Mouse (Mus musculus): ENCODE data around the gene Tmem123. TPM values are rescaled to one million over a fixed set of nuclear protein-coding genes. Genes with fewer than 3 reads are reported as not detected.

Gene Tmem123
- polyA plus RNA-seq, 1 experiment = 61.0 TPM

DNA sequence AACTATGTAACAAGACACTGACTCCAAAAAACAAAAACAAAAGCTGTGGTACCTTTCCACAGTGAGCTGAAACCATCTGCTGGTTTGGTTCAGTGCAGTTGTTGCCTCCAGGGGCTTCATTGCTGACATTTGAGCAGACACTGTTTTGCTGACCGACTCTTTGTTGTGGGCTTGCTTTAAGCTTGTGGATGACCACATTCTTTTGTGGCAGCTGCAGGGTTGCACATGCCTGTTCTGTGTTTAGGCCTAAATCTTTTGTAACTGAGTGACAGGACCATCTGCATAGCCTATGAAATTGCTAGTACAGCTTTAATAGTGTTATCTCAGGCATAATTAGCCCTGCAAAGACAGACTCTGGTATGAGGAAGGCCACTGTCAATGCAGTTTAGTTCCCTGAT is 20.8 kb downstream of the Tmem123 start:
- peaks cover 3% of the 10 kb centered on the region for H3K4me1 ChIP-seq (ENCODE audit: control insufficient read depth, insufficient read depth, insufficient read length, low read length)
- H3K27ac ChIP-seq (replicated peaks; ENCODE audit: low read depth, low read length) = no peak overlapping the region
- H3K4me3 ChIP-seq (ENCODE audit: insufficient read depth, low read depth, low read length) = no peak overlapping the region

DNA sequence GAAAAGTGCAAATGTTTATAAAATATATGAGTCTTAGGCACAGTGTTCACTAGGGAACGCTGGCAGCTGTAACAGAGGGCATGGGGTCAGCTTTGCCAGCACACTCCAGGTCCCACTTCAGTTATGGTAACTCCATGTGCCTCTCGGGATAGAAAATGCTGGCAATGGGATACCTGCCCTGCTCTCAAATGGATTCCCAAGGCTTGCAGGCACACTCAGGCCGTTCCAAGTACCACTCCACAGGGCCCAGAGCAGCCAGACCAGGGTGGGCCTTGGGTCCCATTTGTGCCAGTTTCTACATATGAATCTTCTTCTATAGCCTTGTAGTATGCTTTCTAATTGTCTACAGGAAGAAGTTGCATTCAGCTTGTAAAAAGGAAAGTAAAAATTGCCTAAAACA is 21.6 kb downstream of the Tmem123 start:
- peaks cover 3% of the 10 kb centered on the region for H3K4me1 ChIP-seq (ENCODE audit: control insufficient read depth, insufficient read depth, insufficient read length, low read length)
- H3K27ac ChIP-seq (replicated peaks; ENCODE audit: low read depth, low read length) = no peak overlapping the region
- no peak overlapping the region for H3K4me3 ChIP-seq (ENCODE audit: insufficient read depth, low read depth, low read length)

DNA sequence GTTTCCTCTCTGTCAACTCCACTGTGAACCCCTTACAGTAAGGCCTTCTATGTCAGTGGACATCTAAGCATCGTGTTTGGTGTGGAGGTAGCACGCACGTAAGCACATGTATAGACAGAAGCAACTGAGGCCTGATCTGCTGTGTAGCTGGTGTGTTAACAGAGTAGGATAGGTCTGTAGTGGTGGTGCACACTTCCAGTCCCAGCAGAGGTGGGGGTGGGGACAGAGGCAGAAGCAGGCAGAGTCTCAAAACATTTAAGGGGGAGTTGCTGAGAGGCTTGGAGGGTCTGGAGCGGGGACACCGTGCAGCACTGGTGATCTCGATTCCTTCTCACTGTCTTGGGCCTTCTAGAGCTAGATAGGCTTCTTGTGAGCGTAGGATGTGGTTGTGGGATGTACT is 22.2 kb downstream of the Tmem123 start:
- Histone ChIP-seq H3K4me3 (ENCODE audit: insufficient read depth, low read depth, low read length) (no peak overlapping the region), H3K27ac (replicated peaks; ENCODE audit: low read depth, low read length) (no peak overlapping the region), H3K4me1 (ENCODE audit: control insufficient read depth, insufficient read depth, insufficient read length, low read length) (peaks cover 3% of the 10 kb centered on the region)

DNA sequence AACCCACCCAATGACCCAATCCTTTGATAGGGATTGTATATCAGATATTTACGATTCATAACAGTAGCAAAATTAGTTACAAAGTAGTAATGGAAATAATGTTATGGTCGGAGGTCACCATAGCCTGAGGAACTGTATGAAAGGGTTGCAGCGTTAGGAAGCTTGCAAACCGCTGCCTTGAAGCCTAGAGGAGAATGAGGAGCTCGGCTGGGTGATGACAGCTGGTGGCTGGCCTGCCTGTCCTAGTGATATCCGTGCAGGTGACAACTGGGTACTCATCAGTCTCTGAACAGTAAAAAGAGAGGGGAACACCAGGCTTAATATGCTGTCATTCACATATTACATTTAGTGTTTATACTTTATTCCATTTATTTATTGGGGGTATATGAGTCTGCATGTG is 24.6 kb downstream of the Tmem123 start:
- H3K27ac ChIP-seq (replicated peaks; ENCODE audit: low read depth, low read length) = 0 out of 2 replicates have a peak overlapping the region, but pooled peaks have one; percentile 3
- H3K4me3 ChIP-seq (ENCODE audit: insufficient read depth, low read depth, low read length) = no peak overlapping the region
- peaks cover 3% of the 10 kb centered on the region for H3K4me1 ChIP-seq (ENCODE audit: control insufficient read depth, insufficient read depth, insufficient read length, low read length)

DNA sequence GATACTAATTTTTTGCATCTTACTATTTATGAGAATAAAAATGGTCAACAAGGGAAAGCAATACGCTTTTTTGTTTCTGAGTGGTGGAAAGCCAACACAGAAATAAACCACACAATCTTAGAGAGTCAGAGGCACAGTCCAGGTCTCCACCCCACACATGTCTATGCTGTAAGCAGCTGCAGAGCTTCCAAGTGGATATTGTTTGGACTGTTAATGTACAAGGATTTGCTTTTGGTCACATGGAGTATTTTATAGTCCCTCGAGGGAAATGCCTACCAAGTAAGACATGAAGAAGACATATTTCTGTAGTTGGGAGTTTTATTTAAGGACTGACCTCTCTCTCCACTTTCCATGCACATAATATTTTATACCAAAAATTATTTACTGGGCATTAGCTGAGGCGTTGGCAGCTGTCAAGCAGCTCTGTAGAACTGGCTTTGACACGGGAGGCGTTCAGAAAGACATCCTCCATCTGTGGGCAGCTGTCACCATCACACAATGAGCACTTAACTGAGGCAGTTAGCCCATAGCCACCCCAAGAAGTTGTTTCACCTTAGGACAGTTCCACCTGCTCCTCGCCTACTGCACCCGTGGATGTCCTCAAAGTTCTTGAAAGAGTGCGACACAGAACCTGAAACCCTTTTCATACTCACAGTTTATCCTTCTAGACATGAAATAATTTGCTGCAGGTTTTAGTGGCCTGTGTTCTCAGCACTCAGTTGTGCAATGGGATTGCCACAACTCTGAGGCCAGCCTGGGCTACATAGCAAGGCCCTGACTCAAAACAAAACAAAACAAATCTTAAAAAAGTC is 26.1 kb downstream of the Tmem123 start:
- H3K4me3 ChIP-seq (ENCODE audit: insufficient read depth, low read depth, low read length) = no peak overlapping the region
- peaks cover 3% of the 10 kb centered on the region for H3K4me1 ChIP-seq (ENCODE audit: control insufficient read depth, insufficient read depth, insufficient read length, low read length)
- H3K27ac ChIP-seq (replicated peaks; ENCODE audit: low read depth, low read length) = no peak overlapping the region

DNA sequence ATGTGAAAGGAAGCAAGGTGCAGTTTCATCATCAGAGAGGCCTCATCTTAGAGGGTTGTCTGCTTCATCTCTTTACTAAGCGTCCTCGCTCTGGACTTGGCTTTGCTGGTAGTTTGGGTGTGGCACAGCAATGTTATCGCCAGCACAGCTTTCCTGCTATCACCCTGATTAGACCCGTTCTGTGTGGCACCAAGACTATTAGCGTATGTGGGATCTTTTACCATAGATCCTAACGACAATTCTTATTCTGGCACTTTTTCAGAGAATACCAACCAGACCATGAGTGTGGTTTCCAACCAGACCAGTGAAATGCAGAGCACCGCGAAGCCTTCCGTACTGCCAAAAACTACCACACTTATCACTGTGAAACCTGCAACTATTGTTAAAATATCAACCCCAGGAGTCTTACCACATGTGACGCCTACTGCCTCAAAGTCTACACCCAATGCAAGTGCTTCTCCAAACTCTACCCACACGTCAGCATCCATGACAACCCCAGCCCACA is 26.8 kb downstream of the Tmem123 start:
- Histone ChIP-seq H3K4me3 (ENCODE audit: insufficient read depth, low read depth, low read length) (no peak overlapping the region), H3K27ac (replicated peaks; ENCODE audit: low read depth, low read length) (no peak overlapping the region)

DNA sequence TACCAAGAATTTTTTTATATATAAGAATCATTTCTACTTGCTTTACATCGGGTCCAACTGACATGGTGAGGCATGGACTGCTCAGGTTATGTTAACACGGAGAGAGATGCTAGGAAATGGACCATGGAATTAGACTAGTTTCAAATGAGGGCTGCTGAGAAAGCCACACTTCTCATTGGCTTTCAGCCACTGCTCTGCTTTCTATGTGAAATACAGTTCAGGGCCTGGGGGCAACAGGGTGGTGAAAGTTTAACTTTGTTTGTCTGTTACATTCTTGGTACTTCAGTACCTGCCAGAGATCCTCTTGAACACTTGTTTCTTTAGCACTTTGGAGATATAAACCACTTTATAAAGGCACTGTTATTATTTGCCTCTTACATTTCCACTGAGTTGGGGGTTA is 29.7 kb downstream of the Tmem123 start:
- H3K27ac ChIP-seq (replicated peaks; ENCODE audit: low read depth, low read length) = no peak overlapping the region
- H3K4me1 ChIP-seq (ENCODE audit: control insufficient read depth, insufficient read depth, insufficient read length, low read length) = no peaks in the 10 kb centered on the region; the same call in 1 of the 2 replicates
- H3K4me3 ChIP-seq (ENCODE audit: insufficient read depth, low read depth, low read length) = no peak overlapping the region

More for the DNA sequence above, 26.8 kb downstream of the Tmem123 start:
- no peaks in the 10 kb centered on the region; the same call in none of the 2 replicates for H3K4me1 ChIP-seq (ENCODE audit: control insufficient read depth, insufficient read depth, insufficient read length, low read length)

DNA sequence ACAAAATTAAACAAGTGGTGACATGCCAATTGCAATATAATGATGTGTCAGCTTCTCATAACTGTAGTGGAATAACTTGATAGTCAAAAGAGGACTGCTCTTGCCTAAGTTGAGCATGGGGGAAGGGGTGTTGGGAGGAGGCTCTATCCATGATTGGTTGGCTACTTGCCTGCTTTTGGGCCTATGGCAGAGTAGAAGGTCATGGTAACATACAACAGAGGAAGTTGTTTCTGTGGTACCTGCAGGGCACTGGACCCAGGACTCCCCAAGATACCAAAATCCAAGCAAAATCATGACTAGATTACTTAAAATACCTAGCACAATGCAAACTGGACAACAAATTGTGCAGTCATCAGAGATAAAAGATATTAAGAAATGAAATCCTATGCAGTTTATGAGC is 31.7 kb downstream of the Tmem123 start:
- no peaks in the 10 kb centered on the region for H3K4me1 ChIP-seq (ENCODE audit: control insufficient read depth, insufficient read depth, insufficient read length, low read length)
- H3K4me3 ChIP-seq (ENCODE audit: insufficient read depth, low read depth, low read length) = no peak overlapping the region
- no peak overlapping the region for H3K27ac ChIP-seq (replicated peaks; ENCODE audit: low read depth, low read length)

DNA sequence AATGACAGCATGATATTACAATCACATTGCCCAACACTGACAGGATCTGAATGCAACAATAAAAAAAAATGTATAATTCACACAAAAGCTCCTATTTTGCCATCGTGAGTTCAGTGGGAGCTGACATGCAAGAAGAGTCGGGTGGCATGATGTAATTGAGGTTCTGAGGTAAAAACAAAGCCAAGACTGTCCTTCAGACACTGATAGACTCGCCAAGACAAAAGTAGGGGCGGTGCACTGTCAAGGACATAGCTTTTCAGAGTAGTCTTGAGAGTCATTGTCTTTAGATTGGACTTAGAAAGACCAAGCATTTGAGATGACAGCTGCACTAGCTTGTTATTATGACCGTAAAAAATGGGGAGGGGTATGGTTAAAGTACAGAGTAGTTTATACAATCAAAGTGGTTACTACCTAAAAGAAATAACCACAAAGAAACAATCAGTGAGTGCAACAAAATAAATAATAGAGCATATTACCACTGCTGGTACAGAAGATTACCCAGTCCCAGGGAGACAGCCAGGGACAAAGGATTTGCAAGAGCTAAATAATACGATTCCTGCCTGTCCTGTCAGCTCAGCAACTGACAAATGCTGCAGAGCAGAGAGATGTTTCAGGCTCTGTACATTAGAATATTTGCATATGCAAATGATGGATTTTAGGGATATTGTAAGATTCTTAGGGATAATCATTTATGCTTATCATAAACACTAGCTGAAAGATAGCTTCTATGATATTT is 32.5 kb downstream of the Tmem123 start:
- H3K4me3 ChIP-seq (ENCODE audit: insufficient read depth, low read depth, low read length) = no peak overlapping the region
- H3K27ac ChIP-seq (replicated peaks; ENCODE audit: low read depth, low read length) = no peak overlapping the region
- H3K4me1 ChIP-seq (ENCODE audit: control insufficient read depth, insufficient read depth, insufficient read length, low read length) = no peaks in the 10 kb centered on the region

DNA sequence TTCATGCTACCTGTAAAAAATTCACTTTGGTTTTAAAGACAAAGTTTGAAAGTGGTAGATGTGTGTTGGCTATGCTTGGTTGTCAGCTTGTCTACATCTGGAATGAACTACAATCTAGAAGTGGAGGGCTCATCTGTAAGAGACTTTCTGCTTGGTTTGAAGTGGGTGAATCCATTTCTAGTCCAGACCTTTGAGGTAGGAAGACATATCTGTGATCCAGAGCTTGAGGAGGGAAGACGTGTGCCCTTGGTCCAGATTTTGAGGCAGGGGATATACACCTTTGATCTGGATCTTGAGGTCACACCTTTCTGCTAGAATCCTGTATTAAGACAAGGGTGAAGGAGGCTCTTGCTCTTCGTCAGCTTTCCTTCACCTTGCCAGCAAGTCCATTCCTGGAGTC is 33.7 kb downstream of the Tmem123 start:
- Histone ChIP-seq H3K4me3 (ENCODE audit: insufficient read depth, low read depth, low read length) (no peak overlapping the region), H3K4me1 (ENCODE audit: control insufficient read depth, insufficient read depth, insufficient read length, low read length) (no peaks in the 10 kb centered on the region), H3K27ac (replicated peaks; ENCODE audit: low read depth, low read length) (no peak overlapping the region)

DNA sequence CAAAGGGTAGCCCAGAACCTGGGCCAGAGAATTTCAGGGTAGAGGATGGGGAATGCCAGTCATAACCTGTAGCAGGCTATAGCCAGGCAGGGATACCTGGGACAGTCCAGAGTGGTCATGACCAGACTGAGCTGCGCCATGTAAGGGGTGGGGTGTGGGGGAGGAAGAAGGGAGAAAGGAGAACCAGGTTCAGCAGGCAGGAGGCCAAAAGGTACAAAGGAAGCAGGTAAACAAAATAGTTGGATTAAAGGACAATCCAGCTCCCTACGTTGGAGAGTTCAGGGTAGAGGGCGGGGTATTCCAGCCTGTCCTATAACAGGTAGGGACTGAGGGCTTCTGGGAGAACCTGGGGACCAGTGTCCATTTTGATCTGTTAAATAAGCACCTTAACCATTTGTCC is 34.7 kb downstream of the Tmem123 start:
- H3K27ac ChIP-seq (replicated peaks; ENCODE audit: low read depth, low read length) = no peak overlapping the region
- H3K4me1 ChIP-seq (ENCODE audit: control insufficient read depth, insufficient read depth, insufficient read length, low read length) = no peaks in the 10 kb centered on the region
- no peak overlapping the region for H3K4me3 ChIP-seq (ENCODE audit: insufficient read depth, low read depth, low read length)

DNA sequence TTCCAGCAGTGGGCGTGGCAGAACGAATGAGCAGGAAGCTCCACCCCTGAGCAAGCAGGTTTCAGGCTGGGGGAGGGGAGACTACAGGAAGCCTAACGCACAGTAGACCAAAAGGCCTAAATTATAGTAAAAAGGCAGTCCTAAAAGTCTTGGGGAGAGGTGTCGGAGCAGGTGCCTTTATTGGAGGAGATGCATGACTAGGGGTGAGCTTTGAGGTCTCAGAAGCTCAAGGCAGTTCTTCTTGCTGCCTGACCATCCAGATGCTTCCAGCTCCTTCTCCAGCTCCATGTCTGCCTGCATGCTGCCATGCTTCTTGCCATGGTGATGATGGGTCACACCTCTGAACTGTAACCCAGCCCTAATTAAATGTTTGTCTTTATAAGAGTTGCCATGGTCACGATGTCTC is 41.3 kb downstream of the Tmem123 start:
- Histone ChIP-seq H3K27ac (replicated peaks; ENCODE audit: low read depth, low read length) (no peak overlapping the region), H3K4me1 (ENCODE audit: control insufficient read depth, insufficient read depth, insufficient read length, low read length) (no peaks in the 10 kb centered on the region), H3K4me3 (ENCODE audit: insufficient read depth, low read depth, low read length) (no peak overlapping the region)

DNA sequence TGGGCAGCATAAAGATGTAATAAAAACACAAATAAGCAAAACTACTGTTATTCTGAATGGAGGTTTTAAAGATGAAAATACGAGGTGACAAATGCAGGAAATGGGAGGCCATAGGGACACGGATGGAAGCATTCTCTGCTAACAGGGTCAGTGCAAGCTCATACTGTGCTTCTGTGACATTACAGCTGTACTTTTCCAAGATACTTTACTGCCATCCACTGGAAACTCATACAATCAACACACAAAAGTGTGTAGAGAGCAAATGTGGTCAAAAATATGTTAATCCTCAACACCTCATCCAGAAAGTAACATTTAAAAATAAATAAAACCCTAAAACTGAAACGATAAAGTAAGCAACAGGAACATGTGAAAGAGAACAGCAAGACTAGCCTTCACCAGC is 58.9 kb downstream of the Tmem123 start:
- H3K4me1 ChIP-seq (ENCODE audit: control insufficient read depth, insufficient read depth, insufficient read length, low read length) = peaks cover 3% of the 10 kb centered on the region; the same call in 1 of the 2 replicates
- no peak overlapping the region for H3K4me3 ChIP-seq (ENCODE audit: insufficient read depth, low read depth, low read length)
- no peak overlapping the region for H3K27ac ChIP-seq (replicated peaks; ENCODE audit: low read depth, low read length)

DNA sequence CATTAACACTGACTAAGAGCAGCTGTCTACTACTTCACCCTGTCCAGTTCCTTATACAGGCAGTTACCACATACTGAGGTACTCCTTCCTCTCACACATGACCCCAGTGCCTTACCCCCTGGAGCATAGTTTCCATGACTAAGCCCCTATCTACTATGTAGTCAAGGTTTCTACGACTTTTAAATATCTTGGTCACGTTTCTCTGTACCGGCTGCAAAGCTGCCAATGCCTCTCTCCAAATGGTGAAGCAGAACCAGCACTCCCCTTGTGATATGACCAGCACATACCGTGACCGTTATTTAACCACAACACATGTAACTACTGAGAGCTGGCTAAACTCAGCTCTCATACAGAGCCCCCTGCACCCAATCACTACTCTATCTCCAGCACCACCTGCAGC is 61.1 kb downstream of the Tmem123 start:
- H3K4me3 ChIP-seq (ENCODE audit: insufficient read depth, low read depth, low read length) = no peak overlapping the region
- H3K4me1 ChIP-seq (ENCODE audit: control insufficient read depth, insufficient read depth, insufficient read length, low read length) = peaks cover 12% of the 10 kb centered on the region
- no peak overlapping the region for H3K27ac ChIP-seq (replicated peaks; ENCODE audit: low read depth, low read length)

DNA sequence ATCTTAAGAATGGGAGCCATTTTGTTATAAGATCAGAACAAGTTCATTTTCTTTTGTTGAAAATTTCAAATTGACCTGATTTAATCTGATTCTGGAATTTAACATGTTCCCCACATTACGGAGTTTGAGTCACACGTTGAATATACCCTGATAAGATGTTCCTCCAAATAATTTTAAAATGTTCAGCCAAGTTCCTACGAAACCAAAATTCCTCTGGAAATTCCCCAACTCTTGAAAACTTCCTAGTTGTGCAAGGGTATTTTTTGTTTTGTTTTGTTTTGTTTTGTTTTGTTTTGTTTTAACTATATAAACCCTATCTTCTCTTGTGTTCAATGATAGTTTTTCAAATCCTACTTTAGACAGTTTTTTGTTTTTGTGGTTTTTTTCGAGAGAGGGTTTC is 64.9 kb downstream of the Tmem123 start:
- no peak overlapping the region for H3K4me3 ChIP-seq (ENCODE audit: insufficient read depth, low read depth, low read length)
- H3K27ac ChIP-seq (replicated peaks; ENCODE audit: low read depth, low read length) = no peak overlapping the region
- peaks cover 26% of the 10 kb centered on the region for H3K4me1 ChIP-seq (ENCODE audit: control insufficient read depth, insufficient read depth, insufficient read length, low read length)
